ENCODE assay signal across 27 mouse cellular contexts in genomic region chr9:89456666-89457065, GRCm38 (mm10).
DNase-seq lines count a peak whose midpoint lies in the region; ATAC-seq and TF ChIP-seq lines count a peak whose summit lies in the region.
"Had no signal": no experiment of that assay in that cellular context is flagged by ENCODE, and none has a peak within 500 bp of the region (broad histone marks: within the 10 kb centered on the region; RNA-seq: fewer than 3 reads in every experiment).

No protein-coding gene starts in this region.

- no peaks in the 10 kb centered on the region for H3K36me3 ChIP-seq in limb, embryonic 14.5 days (ENCODE audit: control insufficient read depth, insufficient read depth, low read length)
- H3K36me3 ChIP-seq in limb, embryonic 10.5 days, result no peaks in the 10 kb centered on the region
- H3K36me3 ChIP-seq in embryonic facial prominence, embryonic 14.5 days (ENCODE audit: control insufficient read depth, insufficient read depth, low read length), result no peaks in the 10 kb centered on the region
- H3K36me3 ChIP-seq in liver, embryonic 11.5 days (ENCODE audit: control insufficient read depth, insufficient read depth, low read length), result no peaks in the 10 kb centered on the region
- H3K36me3 ChIP-seq: embryonic facial prominence, embryonic 12.5 days; heart, embryonic 13.5 days; midbrain, embryonic 13.5 days; stomach, embryonic 15.5 days had no signal

- DNase-seq in limb, embryonic 14.5 days (ENCODE audit: low spot score), result peak; percentile 18
- DNase-seq in limb, embryonic 10.5 days (ENCODE audit: low spot score), result no peak
- peak; percentile 11 for DNase-seq in R1 (ENCODE audit: low read depth, low spot score)
- DNase-seq in embryonic facial prominence, embryonic 14.5 days (ENCODE audit: low spot score), result peak; percentile 33
- no peak for DNase-seq in spleen, adult 12 weeks (ENCODE audit: low spot score)
- no peak for DNase-seq in liver, embryonic 11.5 days (ENCODE audit: low spot score)
- DNase-seq: adrenal gland, adult 2 months; cerebellum, adult 9-10 months; cerebellum, postnatal 36 days; forebrain, postnatal 0 days; gastrocnemius, postnatal 10 days; heart, postnatal 10 days; kidney, postnatal 4 days; layer of hippocampus, postnatal 36 days; lung, postnatal 4 days; retina, postnatal 1 day; right cerebral cortex, postnatal 14 days had no signal

- 77% methylated on average over 3 of the region's 3 CpGs for WGBS in limb, embryonic 14.5 days
- WGBS in limb, embryonic 10.5 days, result 86% methylated on average over 3 of the region's 3 CpGs
- 70% methylated on average over 3 of the region's 3 CpGs for WGBS in embryonic facial prominence, embryonic 14.5 days
- 82% methylated on average over 3 of the region's 3 CpGs for WGBS in liver, embryonic 11.5 days

- no peaks in the 10 kb centered on the region for H3K4me1 ChIP-seq in limb, embryonic 14.5 days (ENCODE audit: control insufficient read depth, insufficient read depth, low read length)
- no peaks in the 10 kb centered on the region for H3K4me1 ChIP-seq in limb, embryonic 10.5 days
- H3K4me1 ChIP-seq in embryonic facial prominence, embryonic 14.5 days (ENCODE audit: control insufficient read depth, insufficient read depth, low read length), result no peaks in the 10 kb centered on the region
- H3K4me1 ChIP-seq in liver, embryonic 11.5 days (replicated peaks; ENCODE audit: control insufficient read depth, insufficient read depth, low read length), result no peaks in the 10 kb centered on the region
- H3K4me1 ChIP-seq: embryonic facial prominence, embryonic 12.5 days; heart, embryonic 13.5 days; megakaryocyte, embryonic 14.5 days; midbrain, embryonic 13.5 days; stomach, embryonic 15.5 days had no signal

- H3K9me3 ChIP-seq in limb, embryonic 14.5 days (ENCODE audit: control insufficient read depth, low read length), result no peaks in the 10 kb centered on the region
- no peaks in the 10 kb centered on the region for H3K9me3 ChIP-seq in limb, embryonic 10.5 days (replicated peaks)
- H3K9me3 ChIP-seq in embryonic facial prominence, embryonic 14.5 days (ENCODE audit: control insufficient read depth, low read length), result no peaks in the 10 kb centered on the region
- no peaks in the 10 kb centered on the region for H3K9me3 ChIP-seq in liver, embryonic 11.5 days (ENCODE audit: control insufficient read depth, low read length)
- H3K9me3 ChIP-seq: embryonic facial prominence, embryonic 12.5 days; heart, embryonic 13.5 days; megakaryocyte, embryonic 14.5 days; midbrain, embryonic 13.5 days; stomach, embryonic 15.5 days had no signal

- H3K27me3 ChIP-seq in limb, embryonic 14.5 days (ENCODE audit: control insufficient read depth, insufficient read depth, low read length), result no peaks in the 10 kb centered on the region
- no peaks in the 10 kb centered on the region for H3K27me3 ChIP-seq in limb, embryonic 10.5 days (ENCODE audit: low read depth, poor library complexity, severe bottlenecking)
- H3K27me3 ChIP-seq in embryonic facial prominence, embryonic 14.5 days (replicated peaks; ENCODE audit: control insufficient read depth, insufficient read depth, low read length), result no peaks in the 10 kb centered on the region
- no peaks in the 10 kb centered on the region for H3K27me3 ChIP-seq in liver, embryonic 11.5 days (replicated peaks; ENCODE audit: control insufficient read depth, insufficient read depth, low read length)
- H3K27me3 ChIP-seq: CH12.LX; embryonic facial prominence, embryonic 12.5 days; heart, embryonic 13.5 days; megakaryocyte, embryonic 14.5 days; midbrain, embryonic 13.5 days; Patski; stomach, embryonic 15.5 days had no signal

- TF ChIP-seq POLR2A in limb, embryonic 14.5 days (IDR thresholded peaks at IDR 0.05; ENCODE audit: borderline replicate concordance, extremely low read depth, insufficient read depth, insufficient read length), result no peak

- H3K27ac ChIP-seq in limb, embryonic 14.5 days (replicated peaks; ENCODE audit: low read depth, low read length), result no peak overlapping the region
- no peak overlapping the region for H3K27ac ChIP-seq in limb, embryonic 10.5 days
- no peak overlapping the region for H3K27ac ChIP-seq in embryonic facial prominence, embryonic 14.5 days (replicated peaks; ENCODE audit: low read depth, low read length)
- no peak overlapping the region for H3K27ac ChIP-seq in liver, embryonic 11.5 days (ENCODE audit: low read depth, low read length)
- H3K27ac ChIP-seq: embryonic facial prominence, embryonic 12.5 days; heart, embryonic 13.5 days; hindbrain, embryonic 14.5 days; midbrain, embryonic 13.5 days; stomach, embryonic 15.5 days had no signal

- H3K4me3 ChIP-seq in limb, embryonic 14.5 days (replicated peaks; ENCODE audit: low read length), result no peak overlapping the region
- H3K4me3 ChIP-seq in limb, embryonic 10.5 days, result no peak overlapping the region
- H3K4me3 ChIP-seq in embryonic facial prominence, embryonic 14.5 days (ENCODE audit: low read depth, low read length), result no peak overlapping the region
- H3K4me3 ChIP-seq in liver, embryonic 11.5 days (ENCODE audit: low read depth, low read length), result no peak overlapping the region
- H3K4me3 ChIP-seq: embryonic facial prominence, embryonic 12.5 days; erythroblast, embryonic 14.5 days; heart, embryonic 13.5 days; megakaryocyte, embryonic 14.5 days; midbrain, embryonic 13.5 days; stomach, embryonic 15.5 days had no signal

- no peak overlapping the region for H3K9ac ChIP-seq in limb, embryonic 14.5 days (ENCODE audit: low read depth, low read length, severe bottlenecking)
- no peak overlapping the region for H3K9ac ChIP-seq in embryonic facial prominence, embryonic 14.5 days (ENCODE audit: low read depth, low read length)
- H3K9ac ChIP-seq in liver, embryonic 11.5 days (ENCODE audit: low read depth, low read length), result no peak overlapping the region
- H3K9ac ChIP-seq: embryonic facial prominence, embryonic 12.5 days; forebrain, postnatal 0 days; heart, embryonic 13.5 days; hindbrain, embryonic 14.5 days; midbrain, embryonic 13.5 days; stomach, embryonic 15.5 days had no signal

- H3K4me2 ChIP-seq in limb, embryonic 14.5 days (replicated peaks; ENCODE audit: low read depth, low read length, severe bottlenecking), result no peak overlapping the region
- H3K4me2 ChIP-seq in embryonic facial prominence, embryonic 14.5 days (ENCODE audit: low read depth, low read length), result no peak overlapping the region
- H3K4me2 ChIP-seq in liver, embryonic 11.5 days, result no peak overlapping the region
- H3K4me2 ChIP-seq: embryonic facial prominence, embryonic 12.5 days; heart, embryonic 13.5 days; hindbrain, embryonic 14.5 days; midbrain, embryonic 13.5 days; stomach, embryonic 15.5 days had no signal

- no peak for ATAC-seq in limb, embryonic 14.5 days (ENCODE audit: low FRiP score, low read depth)
- ATAC-seq in embryonic facial prominence, embryonic 14.5 days (ENCODE audit: low read depth), result no peak
- no peak for ATAC-seq in liver, embryonic 11.5 days (replicated peaks; ENCODE audit: low FRiP score)
- ATAC-seq: forebrain, postnatal 0 days; intestine, postnatal 0 days; midbrain, embryonic 13.5 days; Patski had no signal

Comparison
In these comparisons a context has a peak if more than half of its experiments do, and no peak if none do; other contexts are left out.
1. DNase-seq: peak in limb, embryonic 14.5 days (single experiment), R1 (single experiment) and embryonic facial prominence, embryonic 14.5 days (single experiment); none in limb, embryonic 10.5 days (single experiment), spleen, adult 12 weeks (single experiment) and liver, embryonic 11.5 days (single experiment).